Mouse (Mus musculus) Patski (cell line): ENCODE measurements around the gene Spint3. TPM values are rescaled to one million over a fixed set of nuclear protein-coding genes. Genes with fewer than 3 reads are reported as not detected.
"Not testable (repeated sequence)": the region's sequence is repeated elsewhere in the genome, so short reads cannot be mapped to it uniquely, and the experiment has no call there.

ENCODE experiments used
- ATAC-seq: fragments of 100-300 bp; one replicate; pipeline ENCODE4 v1.8.0; 2021
- CTCF ChIA-PET: fragments of 350-600 bp; sonication (Branson Sonifier 250); formaldehyde crosslinking; loops from one replicate; lab custom pipeline; 2022; ENCODE audit warnings: inconsistent platforms; lab: Charles Lee
- POLR2A ChIA-PET: fragments of 350-600 bp; sonication (Branson Sonifier 250); formaldehyde crosslinking; loops from one replicate; lab custom pipeline; 2022; ENCODE audit warnings: antibody characterized with exemption, inconsistent platforms; lab: Charles Lee
- DNase-seq: peaks from one replicate; pipeline ENCODE4 v3.0.0-alpha.2; 2011; ENCODE audit warnings: low read depth, low spot score
- H3K27me3 ChIP-seq: fragments of 371-371 bp; one replicate; pipeline ENCODE4 v1.5.1; 2021
- CTCF ChIP-seq: fragments of 100-300 bp; IDR thresholded peaks from one replicate; pipeline ENCODE4 v1.5.1; 2021
- in situ Hi-C: fragments of 300-500 bp; cut with MboI; formaldehyde crosslinking; loops from 3 replicates; pipeline ENCODE4 v1.11.1; 2018; ENCODE audit warnings: low pct_unique_long_range_greater_than_20kb, mixed read lengths
- polyA plus RNA-seq: library from polyadenylated mRNA; unstranded; gene quantifications from one replicate; pipeline ENCODE4 v1.2.3, GENCODE M21; 2021

Gene Spint3
- polyA plus RNA-seq: not detected

- CTCF ChIA-PET, ATAC-seq, H3K27me3 ChIP-seq, DNase-seq, in situ Hi-C loops, POLR2A ChIA-PET: not testable (repeated sequence)
Measured at GRCm38 (mm10) chr2:164573359-164573758, at the start of gene Spint3. Spint3 (minus strand) TSS chr2:164573459.

GRCm38 (mm10) chr2:164621775-164622174 is 48.5 kb upstream of the Spint3 start:
- CTCF ChIA-PET: no interaction called here
- ATAC-seq (no peak), DNase-seq (no peak)
- no peak for TF ChIP-seq CTCF
- H3K27me3 ChIP-seq: peaks cover 11% of the 10 kb centered on the region
- in situ Hi-C loops: no loop called here
- POLR2A ChIA-PET: interaction anchor here (0.6 kb wide), 1 partner anchor 41 kb away, joined by 3 read pairs; no protein-coding TSS in a partner anchor

GRCm38 (mm10) chr2:164619050-164619449 is 45.8 kb upstream of the Spint3 start:
- H3K27me3 ChIP-seq: peaks cover 4% of the 10 kb centered on the region
- ATAC-seq: no peak
- ChIA-PET CTCF (interaction anchor here (1.4 kb wide), 1 partner anchor 10 kb away, joined by 6 read pairs; no protein-coding TSS in a partner anchor), POLR2A (no interaction called here)
- in situ Hi-C loops: no loop called here
- no peak for TF ChIP-seq CTCF
- DNase-seq: no peak

GRCm38 (mm10) chr2:164615386-164615785 is 42.1 kb upstream of the Spint3 start:
- no peaks in the 10 kb centered on the region for H3K27me3 ChIP-seq
- ChIA-PET POLR2A (no interaction called here), CTCF (no interaction called here)
- in situ Hi-C loops: no loop called here
- ATAC-seq: no peak
- TF ChIP-seq CTCF: no peak
- no peak for DNase-seq

GRCm38 (mm10) chr2:164613471-164613870 is 40.2 kb upstream of the Spint3 start, which contains the start of the genes Wfdc6b and Wfdc8:
Wfdc6b (plus strand) TSS chr2:164613522.
Wfdc8 (minus strand) TSS chr2:164613626.
- in situ Hi-C loops, DNase-seq, ATAC-seq, POLR2A ChIA-PET, H3K27me3 ChIP-seq, CTCF ChIA-PET: not testable (repeated sequence)

GRCm38 (mm10) chr2:164608781-164609180 is 35.5 kb upstream of the Spint3 start:
- peak; percentile 88 for DNase-seq
- POLR2A ChIA-PET: no interaction called here
- in situ Hi-C loops: no loop called here

GRCm38 (mm10) chr2:164604411-164604810 is 31.2 kb upstream of the Spint3 start:
- H3K27me3 ChIP-seq: no peaks in the 10 kb centered on the region
- no peak for TF ChIP-seq CTCF
- in situ Hi-C loops: no loop called here
- CTCF ChIA-PET: interaction anchor here (1.0 kb wide), 1 partner anchor 11 kb away, joined by 3 read pairs; the partner anchor contains the start of gene Eppin
- POLR2A ChIA-PET: no interaction called here
- ATAC-seq (no peak), DNase-seq (no peak)

More at GRCm38 (mm10) chr2:164608781-164609180, 35.5 kb upstream of the Spint3 start:
- CTCF ChIA-PET: no interaction called here
- no peak for TF ChIP-seq CTCF
- no peak for ATAC-seq
- no peaks in the 10 kb centered on the region for H3K27me3 ChIP-seq

GRCm38 (mm10) chr2:164603482-164603881 is 30.2 kb upstream of the Spint3 start:
- DNase-seq: no peak
- in situ Hi-C loops: no loop called here
- POLR2A ChIA-PET: no interaction called here
- no peaks in the 10 kb centered on the region for H3K27me3 ChIP-seq
- no peak for TF ChIP-seq CTCF
- CTCF ChIA-PET: interaction anchor here (1.0 kb wide), 1 partner anchor 10 kb away, joined by 3 read pairs; the partner anchor contains the start of gene Eppin
- no peak for ATAC-seq

- no peak for DNase-seq
- TF ChIP-seq CTCF: peak; percentile 35
- ChIA-PET POLR2A (no interaction called here), CTCF (no interaction called here)
- in situ Hi-C loops: no loop called here
- H3K27me3 ChIP-seq: peaks cover 2% of the 10 kb centered on the region
- ATAC-seq: no peak
Measured at GRCm38 (mm10) chr2:164600179-164600578, 26.9 kb upstream of the Spint3 start.

- POLR2A ChIA-PET: no interaction called here
- CTCF ChIA-PET: interaction anchor here (0.7 to 2.5 kb wide), 4 partner anchors 8 to 133 kb away, joined by 3 to 26 read pairs (median 4); no protein-coding TSS in a partner anchor
- DNase-seq (no peak), ATAC-seq (no peak)
- in situ Hi-C loops: loop anchor here (5.0 kb wide), 1 partner anchor 129 kb away; no protein-coding TSS in a partner anchor
- no peak for TF ChIP-seq CTCF
- H3K27me3 ChIP-seq: peaks cover 16% of the 10 kb centered on the region
Measured at GRCm38 (mm10) chr2:164593494-164593893, 20.2 kb upstream of the Spint3 start, which contains the start of gene Eppin. Eppin (minus strand) TSS chr2:164593594.

- TF ChIP-seq CTCF: peak; percentile 65
- no peak for DNase-seq
- in situ Hi-C loops: loop anchor here (5.0 kb wide), 1 partner anchor 130 kb away; no protein-coding TSS in a partner anchor
- H3K27me3 ChIP-seq: peaks cover 16% of the 10 kb centered on the region
- CTCF ChIA-PET: interaction anchor here (0.9 to 2.5 kb wide), 8 partner anchors 14 to 134 kb away, joined by 3 to 26 read pairs (median 3); partner anchors contain the start of genes Spint4 and Wfdc13
- no peak for ATAC-seq
- POLR2A ChIA-PET: interaction anchor here (1.3 kb wide), 1 partner anchor 133 kb away, joined by 4 read pairs; no protein-coding TSS in a partner anchor
Measured at GRCm38 (mm10) chr2:164592014-164592413, 18.8 kb upstream of the Spint3 start.

GRCm38 (mm10) chr2:164585025-164585725 is 11.9 kb upstream of the Spint3 start, which contains the start of gene Wfdc6a:
Wfdc6a (minus strand) TSS chr2:164585447.
- in situ Hi-C loops, ATAC-seq, POLR2A ChIA-PET, DNase-seq, H3K27me3 ChIP-seq, CTCF ChIA-PET: not testable (repeated sequence)
